Mouse (Mus musculus) cortical plate, adult 2 months (tissue): ENCODE measurements at regions not wholly inside any gene's neighbourhood (a gene's known extent, or its start where the extent isn't known, plus 50 kb on each side); places are given as distances from the start of the nearest gene placed in this dataset.

ENCODE experiments used
- CTCF ChIP-seq: fragments of 200-500 bp; IDR thresholded peaks from 2 replicates; pipeline ENCODE4 v1.5.1; 2011; ENCODE audit warnings: mild to moderate bottlenecking, control low read depth, low read length; ENCODE audit not compliant: insufficient read depth; ENCODE audit errors: extremely low read depth
- POLR2A ChIP-seq: fragments of 200-500 bp; IDR thresholded peaks from 2 replicates; pipeline ENCODE4 v1.6.1; 2011; ENCODE audit warnings: mild to moderate bottlenecking, low read length, control low read depth; ENCODE audit not compliant: insufficient read depth; ENCODE audit errors: extremely low read depth

DNA sequence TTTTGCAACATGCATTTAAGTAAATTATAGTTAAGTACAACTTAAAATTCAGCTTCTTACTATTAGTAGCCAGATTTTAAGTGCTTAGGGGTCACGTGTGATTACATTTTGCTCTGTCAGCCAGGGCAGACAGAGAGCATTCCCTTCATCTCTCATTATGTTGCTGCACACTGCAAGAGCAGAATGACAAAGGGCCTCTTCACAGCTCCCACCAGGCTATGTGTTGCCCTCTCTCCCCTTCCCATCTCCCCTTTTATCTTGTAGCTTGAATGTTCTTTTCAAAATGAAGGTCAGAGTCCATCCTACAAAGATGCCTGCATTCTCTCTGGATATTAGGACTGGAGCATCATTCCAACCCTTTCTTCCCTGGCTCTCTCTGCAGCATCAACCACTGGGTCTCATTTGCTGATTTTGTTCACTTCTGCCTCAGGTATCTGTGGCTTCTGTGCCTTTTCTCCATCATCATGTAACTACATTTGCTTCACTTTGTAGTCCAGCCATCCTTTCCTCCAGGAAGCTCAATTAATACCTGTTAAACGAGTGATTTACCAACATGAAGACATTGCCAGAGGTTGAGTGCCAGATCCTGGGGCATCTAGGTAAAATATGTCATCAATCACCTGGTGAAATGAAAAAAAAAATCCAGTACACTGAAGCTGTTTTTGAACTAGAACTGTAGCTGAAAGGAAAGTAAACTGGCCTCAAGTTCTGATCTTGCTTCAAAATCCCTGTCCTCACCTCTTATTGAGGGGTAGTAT lies 571.6 kb downstream of the Btbd3 start:
- TF ChIP-seq CTCF (no peak), POLR2A (no peak)
